Mouse (Mus musculus) hematopoietic multipotent progenitor cell, adult 10-12 weeks (in vitro differentiated cells): ENCODE measurements around the gene Tk2. TPM values are rescaled to one million over a fixed set of nuclear protein-coding genes. Genes with fewer than 3 reads are reported as not detected.

ENCODE experiments used
- polyA plus RNA-seq: library from polyadenylated mRNA; stranded (reverse); fragments of >175 nt; gene quantifications from 2 replicates; pipeline ENCODE4 v1.2.3, GENCODE M21; 2012; ENCODE audit warnings: low replicate concordance

Gene Tk2
- 71.7 and 79.9 TPM in 2 replicates for polyA plus RNA-seq

GRCm38 (mm10) chr8:104248276-104248675 is at the start of gene Tk2:
TSS of gene Tk2 (minus strand) at chr8:104248558.

GRCm38 (mm10) chr8:104293081-104293480 is 44.7 kb upstream of the Tk2 start, which contains the start of gene Cmtm2a:
TSS of gene Cmtm2a (minus strand) at chr8:104293181.

GRCm38 (mm10) chr8:104250439-104251367 is 2.3 kb upstream of the Tk2 start, which contains the start of gene Cklf:
TSS of gene Cklf (plus strand) at chr8:104250861.

Other genes starting within 250 kb of the Tk2 start
- gene Cdh5, start 146.9 kb downstream of the Tk2 start, polyA plus RNA-seq: 1.2 and 5.4 TPM in 2 replicates
- gene Bean1, start 78.1 kb downstream of the Tk2 start, polyA plus RNA-seq: 0.13 TPM in 1 of 2 replicates, not detected in the other
- gene Cklf, start 2.3 kb upstream of the Tk2 start, polyA plus RNA-seq: 11.3 and 21.4 TPM in 2 replicates
- gene Cmtm2a, start 44.6 kb upstream of the Tk2 start, polyA plus RNA-seq: 0.25 TPM in 1 of 2 replicates, not detected in the other
- not detected in 2 replicates for gene Gm45711, start 61.5 kb upstream of the Tk2 start, polyA plus RNA-seq
- not detected in 2 replicates for gene Cmtm1, start 61.6 kb upstream of the Tk2 start, polyA plus RNA-seq
- not detected in 2 replicates for gene Gm11020, start 73.0 kb upstream of the Tk2 start, polyA plus RNA-seq
- not detected in 2 replicates for gene Cmtm2b, start 73.7 kb upstream of the Tk2 start, polyA plus RNA-seq
- gene Cmtm3, start 90.9 kb upstream of the Tk2 start, polyA plus RNA-seq: 59.0 and 140 TPM in 2 replicates
- 3.1 and 4.1 TPM in 2 replicates for gene Cmtm4, start 147.2 kb upstream of the Tk2 start, polyA plus RNA-seq
- gene Dync1li2, start 194.5 kb upstream of the Tk2 start, polyA plus RNA-seq: 24.9 and 26.6 TPM in 2 replicates